Mouse (Mus musculus): ENCODE data around the gene Btg1. TPM values are rescaled to one million over a fixed set of nuclear protein-coding genes. Genes with fewer than 3 reads are reported as not detected.

Gene Btg1
- polyA plus RNA-seq, 1 experiment: 66.4 TPM

- H3K27ac ChIP-seq (ENCODE audit: insufficient read depth, low read length): peak overlapping the region; percentile 70
- H3K4me3 ChIP-seq (ENCODE audit: insufficient read depth, low read length): peak overlapping the region; percentile 13; the same call in 1 of the 2 replicates
- H3K4me1 ChIP-seq (ENCODE audit: control insufficient read depth, insufficient read depth, low read length): peaks cover 4% of the 10 kb centered on the region
- TF ChIP-seq POLR2A (IDR thresholded peaks at IDR 0.05; ENCODE audit: low read depth, low read length) (no peak), CTCF (IDR thresholded peaks at IDR 0.05; ENCODE audit: borderline replicate concordance, insufficient read depth, low read length) (no peak)
Observed at GRCm38 (mm10) chr10:96586881-96587217, 30.0 kb upstream of the Btg1 start.

- H3K4me1 ChIP-seq (ENCODE audit: control insufficient read depth, insufficient read depth, low read length): peaks cover 4% of the 10 kb centered on the region
- TF ChIP-seq POLR2A (IDR thresholded peaks at IDR 0.05; ENCODE audit: low read depth, low read length) (no peak), CTCF (IDR thresholded peaks at IDR 0.05; ENCODE audit: borderline replicate concordance, insufficient read depth, low read length) (no peak)
- no peak overlapping the region for H3K27ac ChIP-seq (ENCODE audit: insufficient read depth, low read length)
- no peak overlapping the region for H3K4me3 ChIP-seq (ENCODE audit: insufficient read depth, low read length)
Observed at GRCm38 (mm10) chr10:96588233-96588632, 28.6 kb upstream of the Btg1 start.

GRCm38 (mm10) chr10:96589781-96590180, 27.0 kb upstream of the Btg1 start:
- no peak overlapping the region for H3K4me3 ChIP-seq (ENCODE audit: insufficient read depth, low read length)
- no peak for TF ChIP-seq POLR2A (IDR thresholded peaks at IDR 0.05; ENCODE audit: low read depth, low read length)
- no peak for TF ChIP-seq CTCF (IDR thresholded peaks at IDR 0.05; ENCODE audit: borderline replicate concordance, insufficient read depth, low read length)
- peaks cover 4% of the 10 kb centered on the region for H3K4me1 ChIP-seq (ENCODE audit: control insufficient read depth, insufficient read depth, low read length)
- H3K27ac ChIP-seq (ENCODE audit: insufficient read depth, low read length): no peak overlapping the region

GRCm38 (mm10) chr10:96592089-96592488, 24.7 kb upstream of the Btg1 start:
- TF ChIP-seq POLR2A (IDR thresholded peaks at IDR 0.05; ENCODE audit: low read depth, low read length) (no peak), CTCF (IDR thresholded peaks at IDR 0.05; ENCODE audit: borderline replicate concordance, insufficient read depth, low read length) (no peak)
- H3K4me1 ChIP-seq (ENCODE audit: control insufficient read depth, insufficient read depth, low read length): no peaks in the 10 kb centered on the region; the same call in 1 of the 2 replicates
- no peak overlapping the region for H3K4me3 ChIP-seq (ENCODE audit: insufficient read depth, low read length)
- no peak overlapping the region for H3K27ac ChIP-seq (ENCODE audit: insufficient read depth, low read length)

- Histone ChIP-seq H3K4me3 (ENCODE audit: insufficient read depth, low read length) (no peak overlapping the region), H3K27ac (ENCODE audit: insufficient read depth, low read length) (no peak overlapping the region), H3K4me1 (ENCODE audit: control insufficient read depth, insufficient read depth, low read length) (no peaks in the 10 kb centered on the region)
- TF ChIP-seq POLR2A (IDR thresholded peaks at IDR 0.05; ENCODE audit: low read depth, low read length): no peak
- no peak for TF ChIP-seq CTCF (IDR thresholded peaks at IDR 0.05; ENCODE audit: borderline replicate concordance, insufficient read depth, low read length)
Observed at GRCm38 (mm10) chr10:96595435-96596132, 21.2 kb upstream of the Btg1 start.

- Histone ChIP-seq H3K4me3 (ENCODE audit: insufficient read depth, low read length) (no peak overlapping the region), H3K27ac (ENCODE audit: insufficient read depth, low read length) (no peak overlapping the region), H3K4me1 (ENCODE audit: control insufficient read depth, insufficient read depth, low read length) (no peaks in the 10 kb centered on the region)
- no peak for TF ChIP-seq CTCF (IDR thresholded peaks at IDR 0.05; ENCODE audit: borderline replicate concordance, insufficient read depth, low read length)
- TF ChIP-seq POLR2A (IDR thresholded peaks at IDR 0.05; ENCODE audit: low read depth, low read length): no peak
Observed at GRCm38 (mm10) chr10:96596411-96596810, 20.4 kb upstream of the Btg1 start.

- Histone ChIP-seq H3K4me3 (ENCODE audit: insufficient read depth, low read length) (no peak overlapping the region), H3K27ac (ENCODE audit: insufficient read depth, low read length) (no peak overlapping the region), H3K4me1 (ENCODE audit: control insufficient read depth, insufficient read depth, low read length) (no peaks in the 10 kb centered on the region)
- TF ChIP-seq POLR2A (IDR thresholded peaks at IDR 0.05; ENCODE audit: low read depth, low read length): no peak
- no peak for TF ChIP-seq CTCF (IDR thresholded peaks at IDR 0.05; ENCODE audit: borderline replicate concordance, insufficient read depth, low read length)
Observed at GRCm38 (mm10) chr10:96599641-96600040, 17.2 kb upstream of the Btg1 start.

GRCm38 (mm10) chr10:96601670-96602069, 15.1 kb upstream of the Btg1 start:
- no peak overlapping the region for H3K4me3 ChIP-seq (ENCODE audit: insufficient read depth, low read length)
- TF ChIP-seq POLR2A (IDR thresholded peaks at IDR 0.05; ENCODE audit: low read depth, low read length): no peak
- TF ChIP-seq CTCF (IDR thresholded peaks at IDR 0.05; ENCODE audit: borderline replicate concordance, insufficient read depth, low read length): no peak
- no peaks in the 10 kb centered on the region for H3K4me1 ChIP-seq (ENCODE audit: control insufficient read depth, insufficient read depth, low read length)
- no peak overlapping the region for H3K27ac ChIP-seq (ENCODE audit: insufficient read depth, low read length)

GRCm38 (mm10) chr10:96602339-96602738, 14.5 kb upstream of the Btg1 start:
- TF ChIP-seq CTCF (IDR thresholded peaks at IDR 0.05; ENCODE audit: borderline replicate concordance, insufficient read depth, low read length) (no peak), POLR2A (IDR thresholded peaks at IDR 0.05; ENCODE audit: low read depth, low read length) (no peak)
- Histone ChIP-seq H3K4me1 (ENCODE audit: control insufficient read depth, insufficient read depth, low read length) (no peaks in the 10 kb centered on the region), H3K4me3 (ENCODE audit: insufficient read depth, low read length) (no peak overlapping the region), H3K27ac (ENCODE audit: insufficient read depth, low read length) (no peak overlapping the region)

- no peak for TF ChIP-seq POLR2A (IDR thresholded peaks at IDR 0.05; ENCODE audit: low read depth, low read length)
- TF ChIP-seq CTCF (IDR thresholded peaks at IDR 0.05; ENCODE audit: borderline replicate concordance, insufficient read depth, low read length): no peak
- Histone ChIP-seq H3K27ac (ENCODE audit: insufficient read depth, low read length) (no peak overlapping the region), H3K4me1 (ENCODE audit: control insufficient read depth, insufficient read depth, low read length) (no peaks in the 10 kb centered on the region)
Observed at GRCm38 (mm10) chr10:96605168-96605567, 11.6 kb upstream of the Btg1 start.

More at GRCm38 (mm10) chr10:96605168-96605567, 11.6 kb upstream of the Btg1 start:
- H3K4me3 ChIP-seq (ENCODE audit: insufficient read depth, low read length): no peak overlapping the region

Data from embryonic fibroblast, embryonic 13.5 days (primary cell).